Mouse (Mus musculus): Measurements from ENCODE around the gene Tor3a. TPM values are rescaled to one million over a fixed set of nuclear protein-coding genes. Genes with fewer than 3 reads are reported as not detected.
A peak's percentile ranks its signal among the peaks of the same experiment; 100 is the strongest.

The Tor3a gene
- polyA plus RNA-seq, 1 experiment = 26.9 TPM

- no peak for TF ChIP-seq POLR2A (IDR thresholded peaks at IDR 0.05; ENCODE audit: insufficient read depth, low read length)
- TF ChIP-seq CTCF (IDR thresholded peaks at IDR 0.05; ENCODE audit: low read depth, low read length) = no peak
- TF ChIP-seq EP300 (IDR thresholded peaks at IDR 0.05; ENCODE audit: insufficient read depth, low read depth, low read length) = no peak
- peaks cover 2% of the 10 kb centered on the region for H3K4me1 ChIP-seq (ENCODE audit: control insufficient read depth, insufficient read depth, low read length)
- no peak overlapping the region for H3K9ac ChIP-seq (ENCODE audit: low read depth, poor library complexity, severe bottlenecking)
- H3K4me3 ChIP-seq (ENCODE audit: low read depth, low read length) = no peak overlapping the region
- peaks cover 19% of the 10 kb centered on the region for H3K36me3 ChIP-seq (ENCODE audit: control insufficient read depth, insufficient read depth, low read length, poor library complexity, severe bottlenecking)
- no peaks in the 10 kb centered on the region for H3K27me3 ChIP-seq (ENCODE audit: control insufficient read depth, insufficient read depth, low read length, poor library complexity, severe bottlenecking)
- no peak overlapping the region for H3K27ac ChIP-seq (ENCODE audit: insufficient read depth, low read length)
- no peaks in the 10 kb centered on the region for H3K9me3 ChIP-seq (replicated peaks; ENCODE audit: control insufficient read depth, insufficient read depth, low read length, poor library complexity, severe bottlenecking)
These were observed 53.2 kb downstream of the Tor3a start for GRCm38 (mm10) chr1:156620951-156621350.

DNA sequence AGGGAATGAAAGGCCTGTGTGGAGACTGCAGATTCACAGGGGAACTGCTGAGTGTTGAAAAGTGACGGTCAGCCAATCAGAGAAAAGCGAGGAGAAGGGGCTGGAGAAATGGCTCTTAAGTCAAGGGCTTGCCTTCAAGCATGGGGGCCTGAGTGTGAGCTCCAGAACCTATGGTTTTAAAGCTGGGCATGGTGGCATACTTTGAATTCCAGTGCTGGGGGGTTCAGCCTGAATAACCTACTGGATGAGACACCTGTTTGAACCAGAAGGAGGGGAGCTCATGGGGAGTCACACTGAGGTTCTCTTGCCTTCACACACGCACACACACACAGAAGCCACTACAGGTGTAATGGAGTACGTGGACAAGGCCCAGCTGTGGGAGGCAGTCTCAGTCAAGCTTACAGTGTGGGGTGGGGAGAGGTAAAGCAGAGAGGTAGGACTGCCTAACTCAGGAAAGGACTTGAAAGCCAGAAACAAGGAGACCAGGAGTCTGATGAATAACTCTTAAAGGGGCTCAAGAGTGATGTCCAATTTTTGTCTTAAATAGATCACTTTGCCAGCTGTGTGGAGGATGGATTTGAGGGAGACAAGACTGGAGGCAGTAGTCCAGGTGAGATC, 53.8 kb downstream of the Tor3a start:
- TF ChIP-seq CTCF (IDR thresholded peaks at IDR 0.05; ENCODE audit: low read depth, low read length) (no peak), POLR2A (IDR thresholded peaks at IDR 0.05; ENCODE audit: insufficient read depth, low read length) (no peak), EP300 (IDR thresholded peaks at IDR 0.05; ENCODE audit: insufficient read depth, low read depth, low read length) (no peak)
- Histone ChIP-seq H3K9me3 (replicated peaks; ENCODE audit: control insufficient read depth, insufficient read depth, low read length, poor library complexity, severe bottlenecking) (no peaks in the 10 kb centered on the region), H3K36me3 (ENCODE audit: control insufficient read depth, insufficient read depth, low read length, poor library complexity, severe bottlenecking) (peaks cover 18% of the 10 kb centered on the region), H3K27me3 (ENCODE audit: control insufficient read depth, insufficient read depth, low read length, poor library complexity, severe bottlenecking) (no peaks in the 10 kb centered on the region), H3K4me1 (ENCODE audit: control insufficient read depth, insufficient read depth, low read length) (peaks cover 2% of the 10 kb centered on the region), H3K9ac (ENCODE audit: low read depth, poor library complexity, severe bottlenecking) (no peak overlapping the region), H3K4me3 (ENCODE audit: low read depth, low read length) (no peak overlapping the region), H3K27ac (ENCODE audit: insufficient read depth, low read length) (no peak overlapping the region)

DNA sequence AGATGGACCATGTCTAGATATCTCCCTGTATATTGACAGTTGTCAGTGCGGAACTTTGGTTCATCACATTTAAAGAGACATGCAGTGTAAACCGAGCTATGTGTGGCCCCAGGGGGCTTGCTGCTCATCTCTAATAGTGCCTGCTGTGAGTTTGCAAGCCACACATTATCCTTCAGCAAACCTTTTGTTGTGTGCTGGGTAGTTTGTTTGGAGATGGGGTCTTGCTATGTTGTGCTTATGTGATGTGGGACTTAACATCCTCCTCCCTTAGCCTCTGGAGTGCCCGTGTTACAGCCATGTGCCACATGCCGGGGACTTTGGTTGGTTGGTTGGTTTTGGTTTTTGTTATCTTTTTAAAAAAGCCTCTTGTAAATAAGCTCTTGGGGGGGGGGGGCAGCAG, 56.3 kb downstream of the Tor3a start:
- Histone ChIP-seq H3K27me3 (ENCODE audit: control insufficient read depth, insufficient read depth, low read length, poor library complexity, severe bottlenecking) (no peaks in the 10 kb centered on the region), H3K9ac (ENCODE audit: low read depth, poor library complexity, severe bottlenecking) (no peak overlapping the region), H3K36me3 (ENCODE audit: control insufficient read depth, insufficient read depth, low read length, poor library complexity, severe bottlenecking) (peaks cover 7% of the 10 kb centered on the region), H3K27ac (ENCODE audit: insufficient read depth, low read length) (no peak overlapping the region), H3K4me1 (ENCODE audit: control insufficient read depth, insufficient read depth, low read length) (peaks cover 2% of the 10 kb centered on the region), H3K9me3 (replicated peaks; ENCODE audit: control insufficient read depth, insufficient read depth, low read length, poor library complexity, severe bottlenecking) (no peaks in the 10 kb centered on the region), H3K4me3 (ENCODE audit: low read depth, low read length) (no peak overlapping the region)
- no peak for TF ChIP-seq EP300 (IDR thresholded peaks at IDR 0.05; ENCODE audit: insufficient read depth, low read depth, low read length)
- no peak for TF ChIP-seq CTCF (IDR thresholded peaks at IDR 0.05; ENCODE audit: low read depth, low read length)
- TF ChIP-seq POLR2A (IDR thresholded peaks at IDR 0.05; ENCODE audit: insufficient read depth, low read length) = no peak

- Histone ChIP-seq H3K9me3 (replicated peaks; ENCODE audit: control insufficient read depth, insufficient read depth, low read length, poor library complexity, severe bottlenecking) (no peaks in the 10 kb centered on the region), H3K27ac (ENCODE audit: insufficient read depth, low read length) (peak overlapping the region; percentile 73; the same call in 1 of the 2 replicates), H3K4me3 (ENCODE audit: low read depth, low read length) (peak overlapping the region; percentile 14), H3K36me3 (ENCODE audit: control insufficient read depth, insufficient read depth, low read length, poor library complexity, severe bottlenecking) (peaks cover under 1% of the 10 kb centered on the region), H3K4me1 (ENCODE audit: control insufficient read depth, insufficient read depth, low read length) (peaks cover 2% of the 10 kb centered on the region), H3K9ac (ENCODE audit: low read depth, poor library complexity, severe bottlenecking) (no peak overlapping the region), H3K27me3 (ENCODE audit: control insufficient read depth, insufficient read depth, low read length, poor library complexity, severe bottlenecking) (no peaks in the 10 kb centered on the region)
- TF ChIP-seq CTCF (IDR thresholded peaks at IDR 0.05; ENCODE audit: low read depth, low read length) (no peak), POLR2A (IDR thresholded peaks at IDR 0.05; ENCODE audit: insufficient read depth, low read length) (no peak), EP300 (IDR thresholded peaks at IDR 0.05; ENCODE audit: insufficient read depth, low read depth, low read length) (no peak)
These were observed 57.1 kb downstream of the Tor3a start for GRCm38 (mm10) chr1:156616989-156617598.

- Histone ChIP-seq H3K9ac (ENCODE audit: low read depth, poor library complexity, severe bottlenecking) (peak overlapping the region; percentile 35), H3K27me3 (ENCODE audit: control insufficient read depth, insufficient read depth, low read length, poor library complexity, severe bottlenecking) (no peaks in the 10 kb centered on the region), H3K9me3 (replicated peaks; ENCODE audit: control insufficient read depth, insufficient read depth, low read length, poor library complexity, severe bottlenecking) (no peaks in the 10 kb centered on the region; the same call in 1 of the 2 replicates), H3K27ac (ENCODE audit: insufficient read depth, low read length) (peak overlapping the region; percentile 85), H3K36me3 (ENCODE audit: control insufficient read depth, insufficient read depth, low read length, poor library complexity, severe bottlenecking) (no peaks in the 10 kb centered on the region), H3K4me1 (ENCODE audit: control insufficient read depth, insufficient read depth, low read length) (peaks cover 2% of the 10 kb centered on the region), H3K4me3 (ENCODE audit: low read depth, low read length) (peak overlapping the region; percentile 75)
- TF ChIP-seq POLR2A (IDR thresholded peaks at IDR 0.05; ENCODE audit: insufficient read depth, low read length) (no peak), EP300 (IDR thresholded peaks at IDR 0.05; ENCODE audit: insufficient read depth, low read depth, low read length) (0 out of 2 replicates have a peak, but pooled peaks have one; percentile 19)
These were observed 58.6 kb downstream of the Tor3a start for GRCm38 (mm10) chr1:156615381-156616133.

Measured in ES-Bruce4 (cell line).